Mouse (Mus musculus): ENCODE results near the gene Megf11. TPM values are rescaled to one million over a fixed set of nuclear protein-coding genes. Genes with fewer than 3 reads are reported as not detected.
A peak's percentile ranks its signal among the peaks of the same experiment; 100 is the strongest.

The Megf11 gene
- polyA plus RNA-seq, 1 experiment from 2014 or later: 9.4 TPM

DNA sequence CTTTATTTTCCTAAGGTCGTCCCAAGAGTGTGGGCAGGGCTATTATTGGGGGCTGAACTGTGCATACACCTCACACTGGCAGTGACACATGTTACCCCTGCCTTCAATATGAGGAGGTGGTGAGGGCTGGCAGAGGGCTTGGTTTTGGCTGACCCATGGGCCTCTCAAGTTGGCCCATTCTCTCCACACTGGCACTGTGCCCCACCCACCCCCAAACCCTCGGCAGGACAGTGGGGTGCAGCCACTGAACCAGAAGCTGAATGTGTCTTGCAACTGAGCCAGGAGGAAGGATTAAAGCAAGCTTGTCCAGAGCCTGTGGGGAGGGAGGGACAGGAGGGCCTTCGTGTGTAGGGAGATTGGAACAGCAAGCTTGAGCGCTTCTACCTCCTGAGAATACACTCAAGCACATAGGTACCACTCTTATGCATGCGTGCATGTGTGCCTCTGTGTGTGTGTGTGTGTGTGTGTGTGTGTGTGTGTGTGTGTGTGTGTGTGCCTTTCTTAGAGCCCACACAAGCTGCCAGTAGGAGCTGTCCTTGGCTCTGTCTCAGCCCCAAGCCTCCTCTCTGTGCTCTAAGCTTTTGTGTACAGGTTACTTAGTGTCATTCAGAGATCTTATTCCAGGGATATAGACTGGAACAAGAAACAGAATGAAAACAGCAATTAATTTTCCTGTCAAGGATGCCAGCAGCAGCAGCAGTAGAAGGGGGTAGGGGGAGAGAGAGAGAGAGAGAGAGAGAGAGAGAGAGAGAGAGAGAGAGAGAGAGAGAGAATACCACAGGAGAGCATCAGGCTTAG lies 236.3 kb downstream of the Megf11 start:
- H3K27ac ChIP-seq: peak overlapping the region; percentile 73
- H3K4me3 ChIP-seq (replicated peaks): no peak overlapping the region
- H3K27me3 ChIP-seq: no peaks in the 10 kb centered on the region
- no peak overlapping the region for H3K9ac ChIP-seq (replicated peaks)
- WGBS: 27% methylated on average over 5 of the region's 5 CpGs
- peaks cover 37% of the 10 kb centered on the region for H3K4me1 ChIP-seq (replicated peaks)
- H3K9me3 ChIP-seq: no peaks in the 10 kb centered on the region
- peak; percentile 76 for ATAC-seq
- H3K36me3 ChIP-seq: no peaks in the 10 kb centered on the region
- no peak overlapping the region for H3K4me2 ChIP-seq (replicated peaks)

DNA sequence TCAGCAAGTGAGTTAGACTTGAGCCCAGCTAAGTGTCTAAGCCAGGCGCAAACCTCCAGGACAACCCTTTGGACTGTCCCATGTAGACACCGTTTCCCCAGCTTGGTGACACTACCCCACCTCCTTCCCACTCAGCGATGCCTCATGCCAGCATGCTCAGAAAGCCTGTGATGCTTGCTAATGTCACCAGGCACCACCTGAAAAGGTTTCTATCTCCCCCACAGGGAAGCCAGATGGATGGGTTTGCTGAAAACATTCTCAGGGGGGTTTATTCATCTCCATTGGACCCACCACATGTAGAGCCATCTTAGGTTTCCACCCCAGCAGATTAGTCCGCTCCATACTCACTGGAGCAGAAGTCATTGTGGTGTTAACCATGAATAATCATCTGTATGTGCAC lies 237.9 kb downstream of the Megf11 start:
- Histone ChIP-seq H3K9ac (replicated peaks) (no peak overlapping the region), H3K4me3 (replicated peaks) (no peak overlapping the region), H3K4me2 (replicated peaks) (no peak overlapping the region), H3K4me1 (replicated peaks) (peaks cover 33% of the 10 kb centered on the region), H3K27ac (no peak overlapping the region), H3K36me3 (no peaks in the 10 kb centered on the region), H3K27me3 (no peaks in the 10 kb centered on the region), H3K9me3 (no peaks in the 10 kb centered on the region)
- 82% methylated on average over 4 of the region's 4 CpGs for WGBS
- no peak for ATAC-seq

DNA sequence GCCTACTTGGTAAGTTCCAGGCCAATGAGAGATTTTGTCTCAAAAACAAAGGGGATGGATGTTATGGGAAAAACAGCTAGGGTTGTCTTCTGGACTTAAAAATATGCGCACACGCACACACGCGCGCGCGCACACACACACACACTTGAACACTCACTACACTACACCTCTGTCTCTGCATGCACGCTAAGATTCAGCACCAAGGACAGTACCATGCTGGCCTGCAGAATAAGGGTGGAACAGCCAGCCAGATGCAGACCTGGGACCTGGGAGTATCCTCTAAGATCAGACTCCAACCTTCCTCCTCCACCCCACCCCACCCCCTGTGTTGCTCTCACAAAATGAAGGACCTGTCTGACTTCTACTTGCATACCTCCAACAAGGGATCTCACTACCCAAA lies 239.1 kb downstream of the Megf11 start:
- Histone ChIP-seq H3K9ac (replicated peaks) (no peak overlapping the region), H3K27me3 (no peaks in the 10 kb centered on the region), H3K36me3 (no peaks in the 10 kb centered on the region), H3K4me3 (replicated peaks) (no peak overlapping the region), H3K9me3 (no peaks in the 10 kb centered on the region), H3K4me1 (replicated peaks) (peaks cover 32% of the 10 kb centered on the region), H3K27ac (no peak overlapping the region), H3K4me2 (replicated peaks) (no peak overlapping the region)
- 65% methylated on average over 8 of the region's 8 CpGs for WGBS
- no peak for ATAC-seq

DNA sequence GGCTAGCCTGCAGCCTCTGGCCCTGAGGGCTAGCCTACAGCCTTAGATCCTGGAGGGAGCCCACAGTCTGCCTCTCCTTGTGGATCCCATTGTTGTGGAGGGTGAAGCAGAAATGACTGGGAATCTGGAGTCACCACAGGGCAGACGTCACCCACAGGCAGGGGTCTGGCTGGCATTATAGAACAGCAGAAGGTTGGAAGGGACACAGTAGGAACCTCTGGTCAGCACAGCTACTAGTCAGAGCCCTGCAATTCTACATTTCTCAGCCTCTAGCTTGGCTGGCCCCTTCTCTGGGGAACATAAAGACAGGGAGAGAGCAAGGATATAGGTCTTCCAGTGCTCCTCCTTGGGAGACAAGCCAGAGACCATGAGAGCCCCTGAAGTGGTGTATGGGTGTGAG lies 244.4 kb downstream of the Megf11 start:
- Histone ChIP-seq H3K4me1 (replicated peaks) (peaks cover 16% of the 10 kb centered on the region), H3K27me3 (no peaks in the 10 kb centered on the region), H3K4me3 (replicated peaks) (no peak overlapping the region), H3K9me3 (no peaks in the 10 kb centered on the region), H3K36me3 (no peaks in the 10 kb centered on the region), H3K27ac (no peak overlapping the region), H3K9ac (replicated peaks) (no peak overlapping the region), H3K4me2 (replicated peaks) (no peak overlapping the region)
- no peak for ATAC-seq
- 38% methylated on average over 1 of the region's 1 CpGs for WGBS

DNA sequence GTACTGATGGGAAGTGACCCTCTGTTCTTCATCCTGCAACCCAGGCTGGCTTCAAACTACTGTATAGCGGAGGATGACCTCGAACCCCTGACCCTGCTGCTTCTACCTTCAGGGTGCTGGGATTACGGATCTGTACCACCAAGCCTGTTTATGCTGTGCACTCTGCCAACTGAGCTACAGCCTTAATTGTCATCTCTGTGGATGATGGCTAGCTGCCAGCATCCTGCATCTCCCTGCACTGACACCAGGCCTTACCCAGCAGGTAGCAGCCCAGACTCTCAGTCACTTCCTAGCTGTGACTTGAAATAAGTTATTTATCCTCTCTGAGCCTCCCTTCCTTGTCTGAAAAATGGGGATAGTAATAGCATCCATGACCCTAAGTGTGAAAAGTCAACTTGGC lies 247.7 kb downstream of the Megf11 start:
- no peak overlapping the region for H3K4me3 ChIP-seq (replicated peaks)
- peaks cover 30% of the 10 kb centered on the region for H3K4me1 ChIP-seq (replicated peaks)
- no peak overlapping the region for H3K4me2 ChIP-seq (replicated peaks)
- H3K36me3 ChIP-seq: no peaks in the 10 kb centered on the region
- peaks cover 29% of the 10 kb centered on the region for H3K27me3 ChIP-seq
- no peak for ATAC-seq
- no peak overlapping the region for H3K27ac ChIP-seq
- H3K9me3 ChIP-seq: no peaks in the 10 kb centered on the region
- 86% methylated on average over 3 of the region's 3 CpGs for WGBS
- no peak overlapping the region for H3K9ac ChIP-seq (replicated peaks)

DNA sequence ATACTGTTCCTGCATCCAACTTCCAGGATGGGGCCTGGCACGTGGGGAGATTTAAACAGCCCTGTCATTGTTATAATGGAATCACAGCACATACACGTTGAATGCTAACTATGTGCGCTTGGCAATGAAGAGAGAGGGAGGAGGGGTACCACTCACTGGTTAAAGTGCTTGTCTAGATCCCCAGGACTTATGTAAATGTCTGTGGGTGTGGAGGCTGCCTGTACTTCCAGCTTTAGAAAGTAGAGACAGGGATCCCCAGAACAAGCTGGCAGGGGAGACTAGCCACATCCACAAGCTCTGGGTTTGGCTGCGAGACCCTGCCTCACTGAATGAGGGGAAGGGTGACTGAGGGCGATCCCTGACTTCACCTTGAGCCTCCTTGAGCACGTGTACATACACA lies 250.7 kb downstream of the Megf11 start:
- Histone ChIP-seq H3K4me3 (replicated peaks) (no peak overlapping the region), H3K9ac (replicated peaks) (no peak overlapping the region), H3K27ac (no peak overlapping the region), H3K4me1 (replicated peaks) (peaks cover 38% of the 10 kb centered on the region), H3K27me3 (peaks cover 38% of the 10 kb centered on the region), H3K36me3 (no peaks in the 10 kb centered on the region), H3K4me2 (replicated peaks) (no peak overlapping the region), H3K9me3 (no peaks in the 10 kb centered on the region)
- WGBS: 49% methylated on average over 6 of the region's 6 CpGs
- no peak for ATAC-seq

DNA sequence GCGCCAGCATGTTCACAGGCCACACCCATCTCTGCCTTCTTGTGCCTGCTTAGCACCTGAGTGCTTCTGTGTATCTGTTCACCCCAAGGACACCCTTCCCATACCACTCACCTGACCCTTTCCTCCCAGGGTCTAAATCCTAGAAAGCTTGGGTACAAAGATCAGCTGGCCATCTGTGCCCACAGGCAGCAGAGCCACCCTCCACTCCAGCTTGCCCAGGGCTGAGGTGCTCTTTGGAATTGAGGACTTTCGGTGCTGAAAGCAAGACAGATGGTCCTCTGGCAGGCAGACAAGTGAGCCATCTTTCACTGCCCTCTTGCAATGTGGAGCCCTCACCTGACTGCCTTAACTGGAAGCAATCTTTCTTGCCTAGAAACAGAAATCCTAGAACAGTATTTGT lies 251.5 kb downstream of the Megf11 start:
- H3K9ac ChIP-seq (replicated peaks): no peak overlapping the region
- ATAC-seq: no peak
- H3K36me3 ChIP-seq: no peaks in the 10 kb centered on the region
- no peak overlapping the region for H3K27ac ChIP-seq
- peaks cover 38% of the 10 kb centered on the region for H3K4me1 ChIP-seq (replicated peaks)
- peaks cover 42% of the 10 kb centered on the region for H3K27me3 ChIP-seq
- WGBS: 81% methylated on average over 2 of the region's 2 CpGs
- no peaks in the 10 kb centered on the region for H3K9me3 ChIP-seq
- no peak overlapping the region for H3K4me3 ChIP-seq (replicated peaks)
- H3K4me2 ChIP-seq (replicated peaks): no peak overlapping the region

DNA sequence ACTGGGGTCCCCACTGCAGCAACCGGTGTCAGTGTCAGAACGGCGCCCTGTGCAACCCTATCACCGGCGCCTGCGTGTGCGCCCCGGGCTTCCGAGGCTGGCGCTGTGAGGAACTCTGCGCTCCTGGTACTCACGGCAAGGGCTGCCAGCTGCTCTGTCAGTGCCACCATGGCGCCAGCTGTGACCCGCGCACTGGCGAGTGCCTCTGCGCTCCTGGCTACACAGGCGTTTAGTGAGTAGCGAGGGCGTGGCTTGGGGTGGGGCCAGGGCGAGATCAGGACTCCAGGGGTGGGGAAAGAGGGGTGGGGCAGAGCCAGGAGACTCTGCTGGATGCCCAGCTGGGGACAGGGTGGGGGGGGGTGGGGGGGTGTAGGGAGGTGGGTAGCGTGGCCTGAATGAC lies 252.8 kb downstream of the Megf11 start:
- H3K4me3 ChIP-seq (replicated peaks): no peak overlapping the region
- peak; percentile 27; the same call in 1 of the 2 replicates for ATAC-seq
- H3K27ac ChIP-seq: no peak overlapping the region
- no peaks in the 10 kb centered on the region for H3K36me3 ChIP-seq
- peaks cover 42% of the 10 kb centered on the region for H3K27me3 ChIP-seq
- H3K4me1 ChIP-seq (replicated peaks): peaks cover 38% of the 10 kb centered on the region
- H3K9ac ChIP-seq (replicated peaks): 0 out of 2 replicates have a peak overlapping the region, but pooled peaks have one; percentile 47
- H3K9me3 ChIP-seq: no peaks in the 10 kb centered on the region
- H3K4me2 ChIP-seq (replicated peaks): peak overlapping the region; percentile 43
- WGBS: 5% methylated on average over 19 of the region's 22 CpGs

DNA sequence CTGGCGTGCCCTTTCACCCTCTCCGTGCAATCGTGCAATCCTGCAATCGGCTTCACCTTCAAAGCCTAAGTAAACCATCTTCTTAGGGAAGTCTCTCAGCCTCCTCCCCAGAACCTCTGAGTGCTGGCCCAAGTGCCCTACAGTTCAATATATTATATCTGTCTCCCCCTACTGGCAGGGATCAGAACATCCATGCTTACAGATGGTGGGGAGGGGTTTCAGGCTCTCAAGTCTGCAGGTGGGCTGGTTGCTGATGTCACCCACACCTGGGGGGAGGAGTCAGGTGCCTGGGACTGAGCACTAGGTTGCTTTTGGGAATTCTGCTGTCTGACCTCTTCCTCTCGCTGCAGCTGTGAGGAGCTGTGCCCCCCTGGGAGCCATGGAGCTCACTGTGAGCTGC lies 254.2 kb downstream of the Megf11 start:
- ATAC-seq: 0 out of 2 replicates have a peak, but pooled peaks have one; percentile 53
- 14% methylated on average over 5 of the region's 5 CpGs for WGBS
- H3K27ac ChIP-seq: no peak overlapping the region

DNA sequence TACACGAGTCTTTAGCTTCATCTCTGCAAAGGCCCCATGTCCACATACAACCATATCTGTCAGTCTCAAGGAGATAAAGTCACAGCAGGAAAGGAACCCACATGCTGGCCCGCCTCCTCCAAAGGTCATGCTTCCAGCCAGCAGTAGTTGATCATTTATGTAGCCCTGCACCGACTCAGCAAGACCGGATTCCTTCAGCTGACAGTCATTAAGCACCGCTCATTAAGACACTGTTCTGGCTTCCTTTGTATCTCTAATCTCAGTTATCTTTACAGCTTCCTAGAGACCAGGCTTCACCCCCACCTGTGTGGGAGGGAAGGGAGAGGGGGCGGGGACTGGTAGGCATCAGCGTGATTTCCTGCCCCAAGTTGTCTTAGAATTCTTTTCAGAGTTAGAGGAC lies 258.7 kb downstream of the Megf11 start:
- no peaks in the 10 kb centered on the region for H3K36me3 ChIP-seq
- peaks cover 8% of the 10 kb centered on the region; the same call in 1 of the 2 replicates for H3K4me1 ChIP-seq (replicated peaks)
- no peaks in the 10 kb centered on the region for H3K9me3 ChIP-seq
- no peak overlapping the region for H3K4me2 ChIP-seq (replicated peaks)
- H3K27ac ChIP-seq: no peak overlapping the region
- peaks cover 12% of the 10 kb centered on the region; the same call in 1 of the 2 replicates for H3K27me3 ChIP-seq
- H3K9ac ChIP-seq (replicated peaks): no peak overlapping the region
- 56% methylated on average over 7 of the region's 7 CpGs for WGBS
- no peak for ATAC-seq
- no peak overlapping the region for H3K4me3 ChIP-seq (replicated peaks)

More for the DNA sequence above, 254.2 kb downstream of the Megf11 start:
- Histone ChIP-seq H3K4me1 (replicated peaks) (peaks cover 37% of the 10 kb centered on the region), H3K27me3 (peaks cover 42% of the 10 kb centered on the region), H3K4me2 (replicated peaks) (no peak overlapping the region), H3K9ac (replicated peaks) (no peak overlapping the region), H3K4me3 (replicated peaks) (no peak overlapping the region), H3K36me3 (no peaks in the 10 kb centered on the region), H3K9me3 (no peaks in the 10 kb centered on the region)

DNA sequence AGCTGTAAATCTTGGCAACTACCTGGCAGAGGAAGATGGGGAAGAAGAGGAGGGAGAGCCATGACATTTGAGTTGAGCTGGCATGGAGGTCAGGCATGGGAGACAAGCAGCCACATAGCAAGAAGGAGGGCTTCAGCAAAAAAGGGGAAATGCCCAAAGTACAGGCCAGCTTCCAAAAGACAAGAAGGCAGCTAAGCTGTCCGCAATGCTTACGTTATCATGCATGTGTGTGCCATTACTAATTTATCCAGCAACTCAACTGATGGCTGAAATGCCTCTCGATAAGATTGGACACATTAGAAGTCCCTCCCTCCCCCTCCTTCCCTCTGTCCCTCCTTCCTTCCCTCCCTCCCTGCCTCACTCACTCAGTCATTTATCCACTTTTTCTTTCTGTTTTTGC lies 260.0 kb downstream of the Megf11 start:
- 87% methylated on average over 3 of the region's 3 CpGs for WGBS
- Histone ChIP-seq H3K4me1 (replicated peaks) (peaks cover 9% of the 10 kb centered on the region; the same call in 1 of the 2 replicates), H3K27ac (no peak overlapping the region), H3K9me3 (no peaks in the 10 kb centered on the region), H3K36me3 (no peaks in the 10 kb centered on the region), H3K9ac (replicated peaks) (no peak overlapping the region), H3K4me2 (replicated peaks) (no peak overlapping the region), H3K27me3 (peaks cover 10% of the 10 kb centered on the region; the same call in 1 of the 2 replicates), H3K4me3 (replicated peaks) (no peak overlapping the region)
- ATAC-seq: no peak

DNA sequence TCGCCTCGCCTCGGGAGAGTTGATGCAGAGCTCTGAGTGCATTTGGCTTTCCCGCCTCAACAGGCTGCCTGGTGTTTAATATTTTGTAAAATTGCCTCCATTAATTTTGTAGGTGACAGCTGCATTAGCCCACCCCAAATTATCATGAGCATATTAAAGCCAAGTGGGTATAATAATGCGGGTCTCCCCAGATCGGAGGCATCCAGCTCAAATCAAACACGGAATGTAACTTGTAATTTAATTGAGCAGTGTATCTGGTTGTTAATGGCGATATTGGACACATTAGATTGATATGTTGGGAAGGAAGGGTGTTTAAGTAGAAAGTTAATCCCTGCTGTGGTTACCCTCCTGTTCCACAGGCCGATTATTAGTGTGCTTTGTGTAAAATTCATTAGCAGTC lies 264.0 kb downstream of the Megf11 start:
- Histone ChIP-seq H3K4me1 (replicated peaks) (peaks cover 13% of the 10 kb centered on the region), H3K36me3 (no peaks in the 10 kb centered on the region), H3K4me2 (replicated peaks) (no peak overlapping the region), H3K27ac (no peak overlapping the region), H3K27me3 (no peaks in the 10 kb centered on the region), H3K9ac (replicated peaks) (no peak overlapping the region), H3K9me3 (no peaks in the 10 kb centered on the region), H3K4me3 (replicated peaks) (no peak overlapping the region)
- ATAC-seq: no peak
- WGBS: 63% methylated on average over 9 of the region's 9 CpGs

DNA sequence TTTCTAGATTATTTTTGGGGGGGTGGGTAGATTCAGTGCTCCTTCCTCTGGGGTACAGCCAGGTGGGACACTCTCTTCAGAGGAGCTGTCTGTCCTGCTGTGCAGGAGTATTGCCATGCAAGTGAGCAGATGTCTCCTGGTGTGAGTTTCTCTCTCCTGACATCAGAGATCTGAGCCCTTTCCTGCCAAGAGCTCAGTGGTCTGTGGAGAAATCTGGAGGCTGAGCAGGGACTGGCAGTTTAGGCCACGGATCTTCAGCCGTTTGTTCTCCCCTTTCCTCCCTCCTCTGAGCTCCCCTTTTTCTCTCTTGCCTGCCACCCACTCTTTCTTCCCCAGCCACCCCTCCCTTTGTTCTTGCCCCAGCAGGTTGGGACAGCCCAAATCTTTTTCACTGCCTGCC lies 264.5 kb downstream of the Megf11 start:
- WGBS: 18% methylated on average over 2 of the region's 2 CpGs
- H3K27ac ChIP-seq: no peak overlapping the region
- H3K36me3 ChIP-seq: no peaks in the 10 kb centered on the region
- no peak overlapping the region for H3K9ac ChIP-seq (replicated peaks)
- no peak overlapping the region for H3K4me2 ChIP-seq (replicated peaks)
- no peaks in the 10 kb centered on the region for H3K9me3 ChIP-seq
- H3K27me3 ChIP-seq: no peaks in the 10 kb centered on the region
- no peak overlapping the region for H3K4me3 ChIP-seq (replicated peaks)
- ATAC-seq: no peak
- H3K4me1 ChIP-seq (replicated peaks): peaks cover 16% of the 10 kb centered on the region; the same call in 1 of the 2 replicates

All from midbrain, embryonic 13.5 days (tissue).